Mouse (Mus musculus) midbrain, embryonic 14.5 days (tissue): Measurements from ENCODE around the gene Htatip2. TPM values are rescaled to one million over a fixed set of nuclear protein-coding genes. Genes with fewer than 3 reads are reported as not detected.
A peak's percentile ranks its signal among the peaks of the same experiment; 100 is the strongest.

ENCODE experiments used
- ATAC-seq: fragments of 200-750 bp; cut with Nextera tagmentation; 2 replicates; pipeline ENCODE4 v1.8.0; 2017; ENCODE audit warnings: moderate number of reproducible peaks, moderate library complexity; ENCODE audit not compliant: low FRiP score, low TSS enrichment
- DNase-seq: peaks from one replicate; pipeline ENCODE4 v3.0.0-alpha.2; 2015
- H3K27ac ChIP-seq: fragments of 300-500 bp; sonication (generic); replicated peaks from 2 replicates; pipeline ENCODE4 v1.5.1; 2014; ENCODE audit warnings: mild to moderate bottlenecking, low read depth, low read length, moderate library complexity
- H3K27me3 ChIP-seq: fragments of 300-500 bp; sonication (generic); 2 replicates; pipeline ENCODE4 v1.6.1; 2014; ENCODE audit warnings: low read length, control low read depth, mixed read lengths; ENCODE audit not compliant: control insufficient read depth, insufficient read depth
- H3K36me3 ChIP-seq: fragments of 300-500 bp; sonication (generic); 2 replicates; pipeline ENCODE4 v1.6.1; 2014; ENCODE audit warnings: low read length, control low read depth; ENCODE audit not compliant: control insufficient read depth, insufficient read depth
- H3K4me1 ChIP-seq: fragments of 300-500 bp; sonication (generic); 2 replicates; pipeline ENCODE4 v1.6.1; 2014; ENCODE audit warnings: mild to moderate bottlenecking, antibody characterized with exemption, low read length, control low read depth; ENCODE audit not compliant: control insufficient read depth, insufficient read depth
- H3K4me2 ChIP-seq: fragments of 300-500 bp; sonication (generic); 2 replicates; pipeline ENCODE4 v1.6.1; 2014; ENCODE audit warnings: mild to moderate bottlenecking, low read length, moderate library complexity
- H3K4me3 ChIP-seq: fragments of 300-500 bp; sonication (generic); replicated peaks from 2 replicates; pipeline ENCODE4 v1.5.1; 2014; ENCODE audit warnings: low read depth, low read length
- H3K9ac ChIP-seq: fragments of 300-500 bp; sonication (generic); replicated peaks from 2 replicates; pipeline ENCODE4 v1.6.1; 2014; ENCODE audit warnings: mild to moderate bottlenecking, low read length, moderate library complexity
- H3K9me3 ChIP-seq: fragments of 300-500 bp; sonication (generic); 2 replicates; pipeline ENCODE4 v1.6.1; 2016; ENCODE audit warnings: low read length, control low read depth, mixed read lengths; ENCODE audit not compliant: control insufficient read depth
- WGBS: fragments of 180-500 bp; shearing (Covaris S2); extraction: QIAGEN DNeasy Blood & Tissue Kit; methylation state at CpG from one replicate; pipeline ENCODE4 v1.1.7; 2014; 5-methylcytosine and 5-hydroxymethylcytosine counted together
- polyA plus RNA-seq: library from polyadenylated mRNA; unstranded; fragments of >200 nt; fragmentation: Nextera tagmentation; extraction: Ambion mirVana; gene quantifications from 2 replicates; pipeline ENCODE4 v1.2.1, GENCODE M21; 2014

The Htatip2 gene
- polyA plus RNA-seq, 1 experiment from 2014 or later = 2.7 TPM

DNA sequence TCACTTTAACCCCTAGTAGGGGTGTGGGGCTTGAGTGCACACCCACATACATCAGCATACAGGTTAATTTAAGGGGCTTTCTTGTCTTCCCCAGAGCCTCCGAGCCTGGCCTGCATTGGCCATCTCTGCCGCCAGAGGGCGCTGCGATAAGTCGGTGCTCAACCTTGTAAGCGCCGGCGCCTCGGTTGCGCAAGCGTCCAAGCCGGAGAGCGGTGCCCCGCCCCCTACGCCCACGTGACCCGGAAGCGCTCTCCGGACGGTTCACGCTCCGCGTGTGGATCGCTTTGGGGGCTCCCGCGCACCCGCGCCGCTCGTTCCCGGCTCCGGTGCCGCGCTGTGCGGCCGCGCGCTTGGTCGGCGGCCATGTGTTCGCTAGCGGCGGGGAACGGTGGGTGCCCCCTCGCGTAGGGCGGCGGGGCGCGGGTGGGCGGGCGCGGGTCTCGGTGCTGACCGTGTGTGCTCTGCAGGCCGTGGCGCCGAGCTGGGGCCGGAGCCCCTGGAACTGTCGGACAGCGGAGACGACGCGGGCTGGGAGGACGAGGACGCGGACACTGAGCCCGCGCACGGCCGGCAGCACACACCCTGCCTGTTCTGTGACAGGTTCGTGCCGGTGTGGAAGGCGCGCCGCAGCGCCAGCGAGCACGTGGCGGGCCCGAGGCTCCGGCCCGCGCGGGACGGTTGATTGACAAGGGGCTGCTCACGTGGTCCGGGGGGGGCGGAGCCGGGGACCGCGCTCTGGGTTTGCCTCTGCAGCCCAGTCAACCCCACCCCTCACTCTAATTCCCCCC, 19.4 kb downstream of the Htatip2 start, which contains the start of gene Prmt3:
Prmt3 (plus strand) TSS at position 233 of the 788 bp plus-strand sequence.
- peak within 1 kb of the TSS; percentile 71 for H3K9ac ChIP-seq
- no peaks in the 10 kb centered on the region for H3K9me3 ChIP-seq
- H3K4me1 ChIP-seq = peaks cover 12% of the 10 kb centered on the region
- H3K36me3 ChIP-seq = peaks cover 21% of the 10 kb centered on the region
- H3K4me3 ChIP-seq = peak within 1 kb of the TSS; percentile 68
- WGBS = under 1% methylated on average over 87 of the region's 92 CpGs
- H3K4me2 ChIP-seq = peak within 1 kb of the TSS; percentile 67
- no peaks in the 10 kb centered on the region for H3K27me3 ChIP-seq
- peak; percentile 97 for ATAC-seq
- peak within 1 kb of the TSS; percentile 86 for H3K27ac ChIP-seq
- DNase-seq = peak; percentile 100

GRCm38 (mm10) chr7:49778904-49779615, 20.1 kb downstream of the Htatip2 start:
- Histone ChIP-seq H3K9me3 (no peaks in the 10 kb centered on the region), H3K4me3 (peak overlapping the region; percentile 68), H3K27ac (peak overlapping the region; percentile 86; the same call in 1 of the 2 replicates), H3K27me3 (no peaks in the 10 kb centered on the region), H3K36me3 (peaks cover 25% of the 10 kb centered on the region), H3K4me2 (peak overlapping the region; percentile 67), H3K4me1 (peaks cover 12% of the 10 kb centered on the region), H3K9ac (peak overlapping the region; percentile 71; the same call in 1 of the 2 replicates)
- WGBS = 79% methylated on average over 12 of the region's 12 CpGs
- 0 out of 2 replicates have a peak, but pooled peaks have one; percentile 1 for ATAC-seq
- DNase-seq = peak; percentile 37

GRCm38 (mm10) chr7:49783017-49783416, 24.1 kb downstream of the Htatip2 start:
- Histone ChIP-seq H3K4me2 (no peak overlapping the region), H3K27me3 (no peaks in the 10 kb centered on the region), H3K27ac (no peak overlapping the region), H3K9me3 (no peaks in the 10 kb centered on the region), H3K36me3 (peaks cover 50% of the 10 kb centered on the region), H3K4me3 (no peak overlapping the region), H3K4me1 (peaks cover 12% of the 10 kb centered on the region), H3K9ac (no peak overlapping the region)
- no peak for DNase-seq
- ATAC-seq = no peak
- WGBS = 97% methylated on average over 2 of the region's 2 CpGs

DNA sequence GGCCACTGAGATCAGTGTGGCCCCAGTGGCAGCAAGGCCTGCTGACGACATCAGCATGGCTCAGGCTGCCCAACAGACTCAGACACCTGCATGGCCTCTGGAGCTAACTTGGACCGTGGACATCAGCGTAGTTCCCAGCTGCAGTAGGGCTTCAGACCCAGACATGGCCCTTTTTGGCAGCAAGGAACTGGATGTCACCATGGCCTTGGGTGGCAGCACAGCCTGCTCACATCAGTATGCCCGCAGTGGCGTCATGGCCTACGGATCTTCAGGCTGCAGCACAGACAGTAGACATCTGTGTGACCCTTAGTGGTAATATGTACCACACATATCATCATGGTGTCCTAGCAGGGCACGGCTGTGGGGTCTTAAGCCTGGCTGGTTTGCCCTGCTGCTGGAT, 26.2 kb downstream of the Htatip2 start:
- H3K4me3 ChIP-seq = no peak overlapping the region
- 98% methylated on average over 7 of the region's 7 CpGs for WGBS
- H3K4me2 ChIP-seq = no peak overlapping the region
- ATAC-seq (no peak), DNase-seq (no peak)
- no peaks in the 10 kb centered on the region for H3K4me1 ChIP-seq
- no peak overlapping the region for H3K9ac ChIP-seq
- no peaks in the 10 kb centered on the region for H3K27me3 ChIP-seq
- peaks cover 64% of the 10 kb centered on the region for H3K36me3 ChIP-seq
- H3K27ac ChIP-seq = no peak overlapping the region
- H3K9me3 ChIP-seq = no peaks in the 10 kb centered on the region

- DNase-seq (peak; percentile 87), ATAC-seq (no peak; the same call in 1 of the 2 replicates)
- 65% methylated on average over 12 of the region's 12 CpGs for WGBS
- Histone ChIP-seq H3K27ac (no peak overlapping the region), H3K4me2 (no peak overlapping the region), H3K27me3 (no peaks in the 10 kb centered on the region), H3K4me1 (no peaks in the 10 kb centered on the region), H3K9me3 (no peaks in the 10 kb centered on the region), H3K4me3 (no peak overlapping the region), H3K9ac (no peak overlapping the region), H3K36me3 (peaks cover 70% of the 10 kb centered on the region)
Observed at GRCm38 (mm10) chr7:49786618-49787382, 27.9 kb downstream of the Htatip2 start.

DNA sequence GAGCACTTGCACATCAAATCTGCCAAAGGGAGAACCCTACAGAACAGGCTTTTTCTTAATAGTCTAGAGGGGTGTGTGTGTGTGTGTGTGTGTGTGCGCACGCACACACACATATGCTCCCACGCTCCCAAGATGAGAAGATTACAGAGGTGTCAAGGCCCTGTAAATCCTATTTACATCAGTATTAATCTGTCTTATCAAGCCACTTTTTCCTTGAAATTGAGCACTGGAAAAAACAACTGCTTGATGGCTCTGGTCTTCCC, 28.4 kb downstream of the Htatip2 start:
- H3K27me3 ChIP-seq = no peaks in the 10 kb centered on the region
- H3K9me3 ChIP-seq = no peaks in the 10 kb centered on the region
- no peaks in the 10 kb centered on the region for H3K4me1 ChIP-seq
- no peak overlapping the region for H3K27ac ChIP-seq
- H3K36me3 ChIP-seq = peaks cover 68% of the 10 kb centered on the region
- WGBS = 93% methylated on average over 3 of the region's 3 CpGs
- H3K9ac ChIP-seq = no peak overlapping the region
- no peak overlapping the region for H3K4me3 ChIP-seq
- no peak for DNase-seq
- no peak overlapping the region for H3K4me2 ChIP-seq
- ATAC-seq = no peak

GRCm38 (mm10) chr7:49794304-49794703, 35.4 kb downstream of the Htatip2 start:
- no peaks in the 10 kb centered on the region for H3K4me1 ChIP-seq
- DNase-seq (no peak), ATAC-seq (no peak)
- 91% methylated on average over 2 of the region's 2 CpGs for WGBS
- H3K27ac ChIP-seq = no peak overlapping the region
- no peak overlapping the region for H3K9ac ChIP-seq
- H3K4me2 ChIP-seq = no peak overlapping the region
- no peaks in the 10 kb centered on the region for H3K9me3 ChIP-seq
- no peaks in the 10 kb centered on the region for H3K27me3 ChIP-seq
- H3K4me3 ChIP-seq = no peak overlapping the region
- peaks cover 48% of the 10 kb centered on the region for H3K36me3 ChIP-seq

DNA sequence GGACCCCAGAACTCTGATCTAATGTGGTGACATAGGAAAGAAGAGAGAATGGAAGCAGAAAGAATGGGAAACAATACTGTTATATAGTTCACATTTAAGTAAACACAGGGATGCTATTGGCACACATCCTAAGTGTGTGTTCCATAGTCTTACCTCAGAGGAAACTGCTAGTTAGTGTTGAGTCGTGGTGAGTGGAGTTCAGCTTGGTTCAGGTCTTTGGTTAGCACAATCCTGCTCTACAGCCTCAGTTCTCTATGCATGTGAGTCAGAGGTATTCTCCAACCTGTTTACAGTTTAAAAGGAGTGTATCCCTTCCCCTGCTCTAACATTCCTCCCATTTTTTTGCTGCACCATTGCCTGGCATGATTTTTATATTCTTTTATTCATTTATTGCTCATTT, 38.3 kb downstream of the Htatip2 start:
- H3K9ac ChIP-seq = no peak overlapping the region
- no peaks in the 10 kb centered on the region for H3K9me3 ChIP-seq
- H3K4me3 ChIP-seq = no peak overlapping the region
- no peak overlapping the region for H3K27ac ChIP-seq
- H3K4me1 ChIP-seq = no peaks in the 10 kb centered on the region
- ATAC-seq (no peak), DNase-seq (no peak)
- H3K4me2 ChIP-seq = no peak overlapping the region
- WGBS = 83% methylated on average over 1 of the region's 1 CpGs
- H3K27me3 ChIP-seq = no peaks in the 10 kb centered on the region
- peaks cover 40% of the 10 kb centered on the region for H3K36me3 ChIP-seq
